Mouse (Mus musculus) bone marrow macrophage, adult 2 months (primary cell): ENCODE measurements around the gene Gm44965.

Source experiments
- CTCF ChIP-seq: IDR thresholded peaks from 2 replicates; pipeline ENCODE4 v1.5.1; 2012; ENCODE audit warnings: low read depth, mild to moderate bottlenecking, low read length, moderate library complexity
- POLR2A ChIP-seq: IDR thresholded peaks from 2 replicates; pipeline ENCODE4 v1.6.1; 2012; ENCODE audit warnings: mild to moderate bottlenecking, low read depth, low read length, borderline replicate concordance

- TF ChIP-seq CTCF (no peak), POLR2A (no peak)
These were observed 44.8 kb downstream of the Gm44965 start for GRCm38 (mm10) chr6:48638553-48638952.
